Mouse (Mus musculus) induced T-regulatory cell, adult 2 months (primary cell): ENCODE data around the gene Ankrd63.

Experiments used
- DNase-seq: peaks from one replicate; pipeline ENCODE4 v3.0.0-alpha.2; 2012; ENCODE audit warnings: low read depth

Gene Ankrd63

GRCm38 (mm10) chr2:118703913-118704730, at the start of gene Ankrd63:
Gene Ankrd63, minus strand, starts transcription at chr2:118703963.
- DNase-seq, result peak; percentile 46

- no peak for DNase-seq
Observed at GRCm38 (mm10) chr2:118752792-118753108, 49.0 kb upstream of the Ankrd63 start.

DNA sequence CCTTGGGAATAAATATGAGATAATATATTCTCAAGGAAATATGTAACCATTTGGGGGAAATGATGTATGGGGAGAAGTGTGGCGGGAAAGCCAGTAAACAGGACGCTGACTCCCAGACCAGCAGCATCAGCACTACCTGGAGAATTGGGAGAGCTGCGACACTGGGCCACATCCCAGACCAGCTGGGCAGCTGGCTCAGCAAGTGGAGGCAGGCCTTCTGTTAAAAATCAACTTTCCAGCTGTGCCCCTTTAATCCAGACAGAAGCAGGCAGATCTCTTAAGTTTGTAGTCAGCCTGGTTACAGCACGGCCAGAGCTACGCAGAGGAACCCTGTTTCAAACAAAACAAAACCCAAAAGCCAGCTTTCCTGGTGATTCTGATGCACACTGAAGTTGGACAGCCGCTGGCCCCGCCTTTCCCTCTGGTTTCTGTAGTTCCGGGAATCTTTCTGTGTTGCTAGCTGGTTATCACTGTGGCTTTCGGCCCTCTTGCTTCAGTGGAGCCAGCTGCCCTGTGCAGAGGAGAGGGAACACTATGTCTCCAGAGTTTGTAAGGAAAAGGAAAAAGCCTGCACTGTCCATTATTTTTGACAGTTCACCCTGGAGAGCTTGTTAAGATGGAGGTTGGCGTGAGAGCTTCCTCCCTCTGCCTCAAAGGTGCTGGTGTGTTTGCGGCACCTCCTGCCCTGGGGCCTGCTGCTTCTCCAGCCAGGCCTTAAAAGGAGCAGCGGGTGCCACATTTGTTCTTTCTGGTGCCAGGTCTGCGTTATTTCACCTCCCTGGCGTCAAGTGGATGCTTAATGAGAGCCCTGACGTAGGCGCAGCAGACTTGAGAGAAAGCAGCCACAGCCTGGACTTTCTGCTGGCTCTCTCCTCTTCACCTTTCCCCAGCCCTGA, 48.4 kb upstream of the Ankrd63 start:
- no peak for DNase-seq

GRCm38 (mm10) chr2:118750476-118750875, 46.7 kb upstream of the Ankrd63 start:
- no peak for DNase-seq

GRCm38 (mm10) chr2:118749341-118749884, 45.6 kb upstream of the Ankrd63 start:
- no peak for DNase-seq

GRCm38 (mm10) chr2:118747301-118747960, 43.7 kb upstream of the Ankrd63 start:
- peak; percentile 58 for DNase-seq

DNA sequence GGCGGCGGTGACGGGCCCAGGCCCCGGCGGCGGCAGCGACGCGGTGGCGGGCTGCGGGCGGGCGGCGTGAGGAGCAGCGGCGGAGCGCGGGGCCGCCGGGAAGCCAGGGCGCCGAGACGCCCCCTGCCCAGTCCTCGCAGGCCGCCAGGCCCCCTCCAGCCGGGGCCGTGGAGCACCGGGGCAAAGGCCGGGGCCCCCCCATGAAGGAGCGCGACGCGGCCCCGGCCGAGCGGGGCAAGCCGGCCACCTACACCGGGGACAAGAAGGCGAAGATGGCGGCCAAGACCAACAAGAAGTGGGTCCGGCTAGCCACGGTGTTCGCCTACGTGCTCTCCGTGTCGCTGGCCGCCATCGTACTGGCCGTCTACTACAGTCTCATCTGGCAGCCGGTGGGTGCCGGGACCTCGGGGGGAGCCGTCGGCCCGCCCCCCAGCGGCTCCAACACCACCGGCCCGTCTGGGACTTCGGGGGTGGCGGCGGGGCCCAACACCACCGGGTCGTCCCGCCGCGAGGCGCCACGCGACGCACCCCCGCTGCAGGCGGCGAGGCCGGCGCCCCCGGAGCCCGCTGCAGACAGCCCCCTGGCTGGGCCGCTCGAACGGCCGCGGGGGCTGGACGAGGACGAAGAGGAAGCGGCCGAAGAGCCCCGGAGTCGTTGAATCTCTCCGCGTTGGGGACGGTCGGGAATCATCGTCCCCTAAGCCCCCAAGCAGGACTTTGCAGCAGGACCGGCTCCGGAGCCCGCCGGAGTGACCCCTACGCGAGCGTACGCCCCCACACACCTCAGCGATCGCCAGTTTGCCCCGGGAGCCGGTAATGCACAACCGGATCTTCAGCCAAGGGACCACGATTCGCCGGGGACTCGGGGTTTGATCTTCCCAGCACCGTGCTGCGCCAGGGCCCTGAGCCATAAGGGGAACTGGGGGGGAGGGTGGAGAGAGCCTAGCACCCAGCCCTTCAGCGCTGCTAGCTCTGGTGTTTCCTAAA, 42.4 kb upstream of the Ankrd63 start:
- DNase-seq, result peak; percentile 57

GRCm38 (mm10) chr2:118745232-118745884, 41.6 kb upstream of the Ankrd63 start, which contains the start of gene Inafm2:
Gene Inafm2, plus strand, starts transcription at chr2:118745758.
- peak; percentile 90 for DNase-seq

- DNase-seq, result peak; percentile 25
Observed at GRCm38 (mm10) chr2:118744621-118745020, 40.9 kb upstream of the Ankrd63 start.

DNA sequence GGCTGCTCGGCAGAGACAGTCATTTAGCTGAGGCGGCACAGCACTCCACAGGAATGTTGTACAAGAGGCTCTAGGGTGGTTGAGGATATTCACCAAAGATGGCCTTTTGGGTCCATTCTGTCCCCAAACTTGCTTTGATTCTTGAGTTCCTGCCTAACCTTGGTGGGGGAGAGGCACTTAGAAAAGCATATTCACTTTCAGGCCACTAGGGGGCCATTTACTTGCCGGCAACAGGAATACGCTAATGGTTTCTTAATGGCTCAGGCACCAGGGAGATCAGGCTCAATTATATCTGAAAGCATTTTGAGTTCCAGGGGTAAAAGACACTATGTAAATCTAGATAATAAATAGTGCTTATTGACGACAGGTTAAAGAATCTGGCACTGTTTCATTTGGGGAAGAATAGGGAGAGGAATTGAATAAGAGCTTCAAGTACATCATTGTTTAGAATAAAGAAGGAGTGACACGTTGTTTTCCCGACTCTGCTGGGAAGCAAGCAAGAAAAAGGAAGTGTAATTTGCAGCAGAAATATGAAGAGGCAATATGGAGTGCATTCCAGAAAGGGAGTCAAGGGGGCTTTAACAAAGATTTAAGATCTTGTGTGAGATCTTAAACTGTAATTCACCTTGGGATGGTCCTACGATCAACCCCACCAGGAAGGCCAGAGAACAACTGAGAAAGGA, 39.6 kb upstream of the Ankrd63 start:
- peak; percentile 80 for DNase-seq

GRCm38 (mm10) chr2:118741183-118741582, 37.4 kb upstream of the Ankrd63 start:
- DNase-seq, result no peak

- no peak for DNase-seq
Observed at GRCm38 (mm10) chr2:118740341-118740740, 36.6 kb upstream of the Ankrd63 start.

DNA sequence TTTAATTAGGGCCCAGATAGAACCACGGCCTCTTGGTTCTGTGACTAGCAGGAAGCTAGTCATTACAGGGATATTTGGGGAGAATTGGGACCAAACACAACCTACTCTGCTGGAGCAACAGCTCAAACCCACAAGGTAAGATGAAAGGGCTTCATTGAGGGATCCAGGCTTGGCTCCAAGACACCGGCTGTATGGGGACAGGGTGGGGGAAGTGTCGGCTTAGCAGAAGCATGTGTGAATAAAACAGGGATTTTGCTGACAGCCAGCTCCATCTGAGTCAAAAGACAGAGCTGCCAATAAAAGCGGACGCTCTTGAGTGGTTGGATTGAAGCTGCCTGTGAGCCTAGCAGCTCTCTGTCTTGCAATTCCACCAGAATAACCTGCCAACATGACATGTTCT, 29.6 kb upstream of the Ankrd63 start:
- DNase-seq, result no peak

GRCm38 (mm10) chr2:118731981-118732380, 28.2 kb upstream of the Ankrd63 start:
- no peak for DNase-seq

- DNase-seq, result peak; percentile 56
Observed at GRCm38 (mm10) chr2:118730622-118730915, 26.8 kb upstream of the Ankrd63 start.

DNA sequence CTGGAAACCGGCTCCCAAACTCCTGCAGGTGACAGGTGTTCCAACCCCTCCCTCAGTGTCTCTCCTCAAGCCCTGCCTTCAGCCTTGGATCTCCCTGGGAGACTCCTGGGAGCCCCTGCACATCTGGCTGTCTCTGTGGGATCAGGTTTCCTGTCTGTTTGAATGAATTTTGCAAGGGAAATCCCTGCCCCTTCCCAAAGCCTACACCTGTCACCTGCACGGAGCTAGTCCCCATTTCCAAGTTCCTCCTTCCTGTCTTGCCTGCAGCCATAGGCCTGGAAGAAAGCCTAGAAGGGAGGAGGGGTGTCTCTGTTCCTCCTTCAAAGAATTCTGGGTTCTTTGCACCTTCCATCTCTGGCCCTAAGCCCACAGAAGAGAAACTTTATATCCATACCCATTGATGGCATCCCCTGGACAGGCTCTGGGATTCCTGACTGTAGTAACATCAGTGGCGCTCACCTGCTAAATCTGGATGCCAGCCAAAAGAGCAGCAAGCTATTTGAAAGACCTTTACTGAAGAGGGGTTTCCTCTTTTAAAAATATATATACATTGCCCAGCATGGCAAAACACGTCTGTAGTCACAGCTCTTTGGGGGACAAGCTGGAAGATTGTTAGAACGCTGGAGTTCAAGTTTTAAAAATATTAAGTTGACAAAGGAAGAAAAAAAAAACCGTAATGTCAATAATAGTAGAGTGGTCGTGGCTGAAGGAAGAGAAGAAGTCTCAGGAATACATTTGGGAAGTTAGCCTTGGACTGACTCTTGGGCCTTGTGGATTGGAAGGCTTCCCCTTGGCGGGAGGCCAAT, 26.3 kb upstream of the Ankrd63 start:
- no peak for DNase-seq

- no peak for DNase-seq
Observed at GRCm38 (mm10) chr2:118729194-118729593, 25.4 kb upstream of the Ankrd63 start.

DNA sequence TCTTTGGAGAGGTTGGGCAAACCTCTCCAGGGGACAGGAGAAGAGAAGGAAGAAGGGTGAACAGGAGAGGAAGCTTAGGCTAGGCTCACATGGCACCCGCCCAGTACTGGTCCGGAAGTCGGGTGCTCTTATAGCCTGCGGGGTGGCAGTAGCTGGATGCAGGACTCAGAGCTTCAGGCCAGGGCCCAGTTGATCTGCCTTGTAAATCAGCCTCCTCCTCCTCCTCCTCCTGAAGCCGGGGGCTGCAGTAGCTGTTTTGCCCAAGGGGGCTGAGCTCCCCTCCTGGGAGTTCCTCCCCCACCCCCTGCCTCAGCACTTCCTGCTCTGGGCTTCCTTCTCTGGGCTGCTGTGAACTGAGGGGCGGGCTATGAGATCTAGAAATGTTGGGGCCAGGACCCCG, 24.6 kb upstream of the Ankrd63 start, which contains the start of gene Plcb2:
TSS of gene Plcb2 (minus strand) at position 102 of the 400 bp plus-strand sequence.
- peak; percentile 70 for DNase-seq

DNA sequence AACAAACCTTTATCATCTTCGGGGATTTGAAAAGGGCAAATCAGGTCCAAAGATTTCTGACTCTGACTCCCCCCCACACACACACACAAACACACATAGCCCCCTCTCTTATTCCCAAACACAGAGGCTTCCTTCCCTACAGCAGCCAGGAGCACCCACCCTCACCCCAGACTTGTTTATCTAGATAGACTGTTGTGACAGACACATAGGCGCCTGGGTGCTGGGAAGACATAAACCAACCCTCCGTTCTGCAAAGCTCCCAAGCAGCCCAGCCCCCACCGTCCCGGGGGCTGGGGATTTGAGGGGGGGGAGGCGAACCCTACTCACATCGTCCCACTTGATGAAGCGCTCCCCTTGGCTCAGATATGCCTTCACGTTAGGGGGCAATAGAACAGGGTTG, 24.1 kb upstream of the Ankrd63 start:
- no peak for DNase-seq
